Mouse (Mus musculus): ENCODE results near the gene Gpha2. TPM values are rescaled to one million over a fixed set of nuclear protein-coding genes. Genes with fewer than 3 reads are reported as not detected.
A peak's percentile ranks its signal among the peaks of the same experiment; 100 is the strongest.

Gene Gpha2
- polyA plus RNA-seq, 1 experiment from 2014 or later, result 0.74 TPM

DNA sequence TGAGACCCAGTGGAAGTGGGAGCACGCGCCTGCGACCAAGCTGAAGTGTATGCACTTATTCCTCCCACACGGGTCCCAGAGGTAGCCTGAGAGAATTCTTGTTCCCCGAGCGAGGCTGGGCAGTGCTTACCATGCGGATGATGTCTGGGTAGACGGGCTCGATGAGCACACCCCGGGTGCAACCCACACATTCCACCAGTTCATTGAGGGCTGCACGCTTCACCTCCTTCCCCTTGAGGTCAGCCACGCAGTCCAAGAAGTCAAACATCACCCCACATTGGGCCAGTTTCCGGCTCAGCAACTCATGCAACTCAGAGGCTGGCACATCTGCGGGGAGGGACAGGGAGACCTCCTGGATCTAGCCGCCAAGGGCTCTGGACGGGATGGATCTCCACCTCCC is 7.5 kb downstream of the Gpha2 start:
- peaks cover 19% of the 10 kb centered on the region for H3K4me1 ChIP-seq
- H3K27ac ChIP-seq (replicated peaks), result no peak overlapping the region
- H3K27me3 ChIP-seq, result no peaks in the 10 kb centered on the region
- no peak overlapping the region for H3K4me2 ChIP-seq (replicated peaks)
- H3K36me3 ChIP-seq, result peaks cover 45% of the 10 kb centered on the region
- no peak for ATAC-seq (ENCODE audit: low FRiP score, low read depth)
- no peaks in the 10 kb centered on the region for H3K9me3 ChIP-seq
- 86% methylated on average over 16 of the region's 16 CpGs for WGBS
- peak overlapping the region; percentile 81; the same call in 1 of the 2 replicates for H3K9ac ChIP-seq (replicated peaks)
- H3K4me3 ChIP-seq, result no peak overlapping the region

DNA sequence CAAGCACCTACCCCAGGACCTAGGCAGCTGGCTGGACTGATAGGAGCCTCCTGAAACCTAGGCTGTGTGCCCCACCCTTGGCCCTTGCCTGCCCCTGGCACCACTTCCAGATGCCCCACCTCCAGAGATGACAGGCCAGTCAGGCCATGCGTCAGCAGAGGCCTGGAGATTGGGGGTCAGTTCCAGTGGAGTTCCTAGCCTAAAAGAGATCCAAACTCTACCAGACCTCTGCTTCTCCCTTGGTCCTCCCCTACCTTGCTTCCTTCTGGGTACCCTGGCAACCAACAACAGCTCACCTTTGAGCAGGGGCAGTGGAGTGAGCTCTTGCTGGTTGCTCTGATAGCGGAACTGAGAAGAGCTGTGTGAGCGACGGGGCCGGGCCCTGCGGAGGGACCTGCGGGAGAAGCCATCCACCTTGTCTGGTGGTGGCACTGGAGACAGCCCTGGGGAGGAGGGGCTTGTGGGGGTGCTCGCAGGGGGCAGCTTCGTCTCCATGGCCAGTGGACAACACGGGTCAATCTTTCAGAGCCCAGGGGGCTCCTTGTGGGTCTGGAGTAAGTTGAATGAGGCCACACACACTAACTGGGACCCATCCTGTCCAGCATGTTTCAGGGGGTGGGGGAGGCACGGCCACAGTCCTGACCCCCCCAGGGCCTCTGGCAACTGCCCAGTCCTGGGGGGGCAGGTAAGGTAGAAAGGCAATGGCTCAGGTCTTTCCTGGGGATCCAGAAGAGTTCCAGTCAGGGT is 8.3 kb downstream of the Gpha2 start:
- peak overlapping the region; percentile 77 for H3K4me3 ChIP-seq
- H3K36me3 ChIP-seq, result peaks cover 37% of the 10 kb centered on the region
- 67% methylated on average over 11 of the region's 11 CpGs for WGBS
- peak overlapping the region; percentile 69 for H3K4me2 ChIP-seq (replicated peaks)
- H3K9me3 ChIP-seq, result no peaks in the 10 kb centered on the region
- no peaks in the 10 kb centered on the region for H3K27me3 ChIP-seq
- peaks cover 19% of the 10 kb centered on the region for H3K4me1 ChIP-seq
- H3K9ac ChIP-seq (replicated peaks), result peak overlapping the region; percentile 81
- no peak for ATAC-seq (ENCODE audit: low FRiP score, low read depth)
- H3K27ac ChIP-seq (replicated peaks), result no peak overlapping the region

DNA sequence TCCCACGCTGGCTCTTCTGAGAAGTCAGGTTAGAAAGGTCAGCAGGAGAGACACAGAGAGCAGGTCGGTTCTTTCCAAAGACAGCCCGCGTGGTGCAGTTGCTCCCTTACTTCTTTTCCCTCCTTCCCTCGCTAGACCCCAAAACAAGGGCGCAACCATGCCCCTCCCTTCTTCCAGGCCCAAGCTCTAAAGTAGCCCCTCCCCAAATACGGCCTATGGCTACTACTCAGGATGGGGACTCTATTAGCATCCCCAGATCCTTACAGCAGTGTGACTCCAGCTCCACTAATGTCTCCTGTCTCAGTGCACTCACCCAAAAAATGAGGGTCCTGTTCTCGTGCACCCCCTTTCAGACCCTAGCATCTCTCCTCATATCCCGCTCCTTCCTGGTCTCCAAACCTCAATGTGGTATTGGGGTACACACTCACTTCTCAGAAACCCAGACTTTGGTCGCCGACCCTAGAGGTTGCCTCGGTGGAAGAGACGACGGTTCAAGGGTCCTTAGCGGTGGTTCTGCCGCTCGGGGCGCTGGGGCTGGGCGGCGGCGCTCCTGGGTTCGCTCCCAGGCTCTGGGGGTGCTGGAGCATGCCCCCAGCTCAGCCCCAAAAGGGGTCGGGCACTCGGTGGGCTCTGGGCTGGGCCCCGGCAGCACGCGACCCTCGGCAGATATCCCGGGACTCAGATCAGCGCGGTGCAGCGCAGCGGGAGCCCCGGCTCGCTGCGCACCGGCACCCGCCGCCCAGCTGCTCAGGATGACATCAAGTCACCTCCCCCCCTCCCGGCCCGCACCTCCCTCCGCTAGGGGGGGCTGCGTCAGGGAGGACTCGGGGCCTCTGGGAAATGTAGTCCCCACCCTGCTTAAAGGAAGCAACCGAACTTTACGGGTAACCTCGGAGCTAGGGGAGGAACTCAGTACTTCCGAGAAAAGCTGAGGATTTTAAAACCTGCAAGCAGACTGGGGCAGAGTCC is 9.2 kb downstream of the Gpha2 start, which contains the start of gene Ppp2r5b:
Gene Ppp2r5b (minus strand): TSS at position 789 of the 969 bp plus-strand sequence.
- Histone ChIP-seq H3K36me3 (peaks cover 28% of the 10 kb centered on the region), H3K4me3 (peak within 1 kb of the TSS; percentile 77), H3K27me3 (no peaks in the 10 kb centered on the region), H3K4me2 (replicated peaks) (peak within 1 kb of the TSS; percentile 69), H3K4me1 (peaks cover 19% of the 10 kb centered on the region), H3K9ac (replicated peaks) (peak within 1 kb of the TSS; percentile 81), H3K9me3 (no peaks in the 10 kb centered on the region), H3K27ac (replicated peaks) (peak within 1 kb of the TSS; percentile 90)
- ATAC-seq (ENCODE audit: low FRiP score, low read depth), result peak; percentile 93
- WGBS, result 1% methylated on average over 43 of the region's 48 CpGs

DNA sequence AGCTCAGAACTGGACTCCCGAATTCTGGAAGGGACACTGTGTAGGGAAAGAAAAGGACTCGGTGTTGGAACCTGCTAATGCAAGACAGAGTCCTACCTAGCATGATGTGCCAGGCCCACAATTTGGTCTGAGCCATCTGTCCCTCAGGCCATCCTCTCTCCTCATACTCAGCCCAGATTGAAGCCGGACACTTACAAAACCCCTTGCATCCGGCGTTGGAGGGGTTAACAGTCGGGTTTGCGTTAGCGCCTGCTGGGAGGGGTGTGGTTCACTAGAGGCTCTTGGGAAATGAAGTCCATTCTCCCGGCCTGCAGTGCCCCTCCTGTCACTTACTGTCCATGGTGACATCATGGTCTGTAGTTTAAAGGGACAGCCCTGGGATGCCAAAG is 9.9 kb downstream of the Gpha2 start:
- WGBS, result 0% methylated on average over 9 of the region's 9 CpGs
- peak; percentile 85 for ATAC-seq (ENCODE audit: low FRiP score, low read depth)
- peak overlapping the region; percentile 69 for H3K4me2 ChIP-seq (replicated peaks)
- H3K27me3 ChIP-seq, result no peaks in the 10 kb centered on the region
- H3K4me1 ChIP-seq, result peaks cover 19% of the 10 kb centered on the region
- H3K36me3 ChIP-seq, result peaks cover 21% of the 10 kb centered on the region
- peak overlapping the region; percentile 90 for H3K27ac ChIP-seq (replicated peaks)
- H3K9ac ChIP-seq (replicated peaks), result peak overlapping the region; percentile 81
- H3K9me3 ChIP-seq, result no peaks in the 10 kb centered on the region
- peak overlapping the region; percentile 77 for H3K4me3 ChIP-seq

DNA sequence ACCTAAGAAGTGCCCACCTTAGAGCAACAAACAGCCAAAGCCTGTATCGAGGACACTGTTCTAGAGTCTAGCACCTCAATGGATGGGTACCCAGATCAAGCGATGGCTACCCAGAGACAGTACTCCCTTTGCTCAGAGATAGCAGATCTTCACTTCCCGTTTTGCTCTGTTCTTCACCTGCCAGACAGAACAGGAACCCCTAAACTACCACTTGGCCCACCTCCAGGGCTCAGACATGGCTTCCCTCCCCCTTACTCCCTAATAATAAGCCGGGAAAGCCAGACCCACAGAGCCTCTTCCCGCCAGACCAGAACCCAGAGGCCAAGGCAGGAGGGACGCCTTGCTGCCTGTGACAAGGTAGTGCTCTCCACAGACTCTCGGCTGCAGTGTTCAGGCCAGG is 10.7 kb downstream of the Gpha2 start:
- Histone ChIP-seq H3K36me3 (peaks cover 13% of the 10 kb centered on the region), H3K9me3 (no peaks in the 10 kb centered on the region), H3K27ac (replicated peaks) (0 out of 2 replicates have a peak overlapping the region, but pooled peaks have one; percentile 15), H3K4me3 (no peak overlapping the region), H3K9ac (replicated peaks) (no peak overlapping the region), H3K4me2 (replicated peaks) (no peak overlapping the region), H3K27me3 (no peaks in the 10 kb centered on the region), H3K4me1 (peaks cover 19% of the 10 kb centered on the region)
- ATAC-seq (ENCODE audit: low FRiP score, low read depth), result no peak
- 74% methylated on average over 7 of the region's 7 CpGs for WGBS

DNA sequence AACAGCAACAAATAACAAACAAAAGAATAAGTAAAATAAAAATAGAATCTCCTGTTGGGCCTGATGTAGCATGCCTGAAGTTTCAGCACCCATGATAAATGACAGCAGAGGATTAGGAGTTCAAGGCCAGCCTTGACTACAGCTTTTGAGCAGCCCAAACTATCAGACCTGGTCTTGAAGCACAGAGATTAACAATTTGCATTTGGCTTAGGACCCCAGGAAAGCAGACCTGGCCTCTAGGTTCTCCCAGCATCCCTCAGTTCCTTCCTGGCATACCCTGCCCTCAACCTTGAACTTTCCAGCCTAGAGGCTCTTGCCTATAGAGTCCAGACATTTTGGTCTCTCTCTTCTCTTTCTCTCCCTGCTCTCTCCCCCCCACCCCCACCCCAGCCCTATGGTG is 12.6 kb downstream of the Gpha2 start:
- H3K9me3 ChIP-seq, result no peaks in the 10 kb centered on the region
- H3K27ac ChIP-seq (replicated peaks), result no peak overlapping the region
- H3K36me3 ChIP-seq, result no peaks in the 10 kb centered on the region
- no peak overlapping the region for H3K4me3 ChIP-seq
- H3K9ac ChIP-seq (replicated peaks), result no peak overlapping the region
- no peaks in the 10 kb centered on the region for H3K27me3 ChIP-seq
- H3K4me1 ChIP-seq, result peaks cover 31% of the 10 kb centered on the region
- no peak overlapping the region for H3K4me2 ChIP-seq (replicated peaks)
- ATAC-seq (ENCODE audit: low FRiP score, low read depth), result no peak

DNA sequence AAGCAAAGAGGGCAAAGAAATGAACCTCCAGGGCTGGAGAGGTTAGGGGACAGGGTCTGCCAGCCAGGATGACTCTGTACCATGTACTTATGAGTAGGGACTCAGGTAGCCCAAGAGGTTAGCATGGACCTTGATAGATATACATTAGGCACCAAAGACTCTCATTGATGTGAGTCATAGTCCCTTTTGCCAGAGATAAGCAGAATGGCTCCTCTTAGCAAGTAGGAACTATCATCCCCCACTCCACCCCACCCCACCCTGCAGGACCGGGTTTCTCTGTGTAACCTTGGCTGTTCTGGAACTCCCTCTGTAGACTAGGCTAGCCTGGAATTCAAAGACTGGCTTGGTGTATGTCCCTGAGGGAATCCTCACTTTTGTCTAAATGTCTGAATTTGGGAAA is 14.0 kb downstream of the Gpha2 start:
- peaks cover 9% of the 10 kb centered on the region for H3K36me3 ChIP-seq
- H3K4me3 ChIP-seq, result no peak overlapping the region
- H3K4me1 ChIP-seq, result peaks cover 20% of the 10 kb centered on the region
- 72% methylated on average over 1 of the region's 1 CpGs for WGBS
- H3K9me3 ChIP-seq, result no peaks in the 10 kb centered on the region
- no peak overlapping the region for H3K9ac ChIP-seq (replicated peaks)
- ATAC-seq (ENCODE audit: low FRiP score, low read depth), result no peak
- no peaks in the 10 kb centered on the region for H3K27me3 ChIP-seq
- H3K27ac ChIP-seq (replicated peaks), result no peak overlapping the region
- no peak overlapping the region for H3K4me2 ChIP-seq (replicated peaks)

DNA sequence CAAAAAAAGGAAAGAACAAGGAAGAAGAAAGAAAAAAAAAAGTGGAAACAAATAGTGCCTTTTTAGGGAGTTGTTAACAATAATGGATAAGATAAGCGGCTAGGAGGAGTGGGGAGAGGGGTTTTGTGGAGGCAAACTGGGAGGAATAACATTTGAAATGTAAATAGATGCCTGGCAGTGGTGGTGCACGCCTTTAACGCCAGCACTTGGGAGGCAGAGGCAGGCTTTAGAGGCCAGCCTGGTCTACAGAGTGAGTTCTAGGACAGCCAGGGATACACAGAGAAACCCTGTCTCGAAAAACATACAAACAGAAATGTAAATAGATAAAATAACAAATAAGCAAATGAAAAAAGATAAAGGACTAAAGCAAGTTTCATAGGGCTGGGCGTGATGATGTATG is 14.5 kb downstream of the Gpha2 start:
- H3K9me3 ChIP-seq, result no peaks in the 10 kb centered on the region
- no peak overlapping the region for H3K4me3 ChIP-seq
- ATAC-seq (ENCODE audit: low FRiP score, low read depth), result no peak
- H3K4me2 ChIP-seq (replicated peaks), result peak overlapping the region; percentile 93; the same call in 1 of the 2 replicates
- H3K27me3 ChIP-seq, result no peaks in the 10 kb centered on the region
- H3K36me3 ChIP-seq, result peaks cover 14% of the 10 kb centered on the region
- WGBS, result 37% methylated on average over 5 of the region's 5 CpGs
- H3K9ac ChIP-seq (replicated peaks), result no peak overlapping the region
- 0 out of 2 replicates have a peak overlapping the region, but pooled peaks have one; percentile 68 for H3K27ac ChIP-seq (replicated peaks)
- peaks cover 20% of the 10 kb centered on the region for H3K4me1 ChIP-seq

DNA sequence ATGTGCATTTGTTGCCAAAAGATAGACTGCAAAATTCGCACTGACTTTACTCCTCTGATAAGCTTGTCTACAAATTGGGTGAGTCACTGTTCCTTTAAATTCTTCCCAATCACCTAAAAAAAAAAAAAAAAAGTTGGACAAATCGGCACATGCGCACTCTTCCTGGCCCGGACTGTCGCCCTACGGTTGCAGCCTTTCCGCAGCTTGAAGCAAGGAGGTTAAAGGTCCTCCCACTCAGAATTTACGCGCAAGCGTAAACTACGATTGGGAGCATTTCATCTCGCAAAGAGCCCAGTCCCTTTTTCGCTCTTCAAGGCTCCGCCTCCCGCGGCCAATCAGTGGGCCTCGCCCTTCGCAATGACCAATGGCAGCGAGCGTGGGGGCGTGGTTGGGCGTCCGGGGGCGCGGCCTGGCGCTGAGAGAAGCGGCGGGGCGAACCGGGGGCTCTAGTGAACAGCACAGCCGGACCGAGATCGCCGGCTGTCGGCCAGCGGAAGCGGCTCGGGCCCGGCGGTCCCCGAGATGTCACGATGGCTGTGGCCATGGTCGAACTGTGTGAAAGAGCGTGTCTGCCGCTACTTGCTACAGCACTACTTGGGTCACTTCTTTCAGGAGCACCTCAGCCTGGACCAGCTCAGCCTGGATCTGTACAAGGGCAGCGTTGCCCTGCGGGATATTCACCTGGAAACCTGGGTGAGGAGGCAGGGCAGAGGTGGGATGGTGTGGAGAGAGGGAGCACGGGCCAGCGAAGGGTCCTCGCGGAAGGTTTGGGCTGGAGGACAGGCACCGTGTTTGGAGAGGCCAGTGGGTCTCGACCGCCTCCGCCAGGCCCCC is 15.3 kb downstream of the Gpha2 start, which contains the start of gene Atg2a:
Gene Atg2a (plus strand): TSS at position 395 of the 834 bp plus-strand sequence.
- H3K4me1 ChIP-seq, result peaks cover 17% of the 10 kb centered on the region
- H3K4me3 ChIP-seq, result peak within 1 kb of the TSS; percentile 90
- peak; percentile 91 for ATAC-seq (ENCODE audit: low FRiP score, low read depth)
- peak within 1 kb of the TSS; percentile 94 for H3K9ac ChIP-seq (replicated peaks)
- no peaks in the 10 kb centered on the region for H3K9me3 ChIP-seq
- H3K4me2 ChIP-seq (replicated peaks), result peak within 1 kb of the TSS; percentile 93
- under 1% methylated on average over 54 of the region's 55 CpGs for WGBS
- peak within 1 kb of the TSS; percentile 68 for H3K27ac ChIP-seq (replicated peaks)
- no peaks in the 10 kb centered on the region for H3K27me3 ChIP-seq
- peaks cover 22% of the 10 kb centered on the region for H3K36me3 ChIP-seq

DNA sequence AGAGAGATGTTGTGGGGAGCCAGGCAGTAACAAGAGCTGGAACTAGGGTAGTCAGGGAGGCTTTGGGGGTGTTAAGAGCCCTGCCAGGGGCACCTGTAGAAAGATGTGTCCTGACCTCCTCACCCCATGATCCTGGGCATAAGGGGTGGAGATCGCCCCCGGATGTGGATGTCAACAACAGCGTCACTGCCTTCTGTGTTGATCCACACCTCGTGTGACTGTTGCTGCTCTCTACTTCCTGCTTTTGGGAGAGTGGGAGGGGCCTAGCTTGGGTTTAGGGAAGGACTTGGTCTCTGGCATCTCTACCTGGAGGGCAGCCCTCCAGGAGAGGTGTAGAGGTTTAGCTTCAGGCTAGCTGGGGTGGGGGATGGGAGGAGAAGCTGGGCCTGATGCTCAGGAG is 16.1 kb downstream of the Gpha2 start:
- H3K4me3 ChIP-seq, result peak overlapping the region; percentile 90
- peak overlapping the region; percentile 94 for H3K9ac ChIP-seq (replicated peaks)
- H3K27ac ChIP-seq (replicated peaks), result peak overlapping the region; percentile 68; the same call in 1 of the 2 replicates
- peaks cover 13% of the 10 kb centered on the region for H3K4me1 ChIP-seq
- no peaks in the 10 kb centered on the region for H3K9me3 ChIP-seq
- ATAC-seq (ENCODE audit: low FRiP score, low read depth), result no peak
- no peaks in the 10 kb centered on the region for H3K27me3 ChIP-seq
- 2% methylated on average over 4 of the region's 4 CpGs for whole genome bisulfite sequencing
- peaks cover 28% of the 10 kb centered on the region for H3K36me3 ChIP-seq
- peak overlapping the region; percentile 93 for H3K4me2 ChIP-seq (replicated peaks)

DNA sequence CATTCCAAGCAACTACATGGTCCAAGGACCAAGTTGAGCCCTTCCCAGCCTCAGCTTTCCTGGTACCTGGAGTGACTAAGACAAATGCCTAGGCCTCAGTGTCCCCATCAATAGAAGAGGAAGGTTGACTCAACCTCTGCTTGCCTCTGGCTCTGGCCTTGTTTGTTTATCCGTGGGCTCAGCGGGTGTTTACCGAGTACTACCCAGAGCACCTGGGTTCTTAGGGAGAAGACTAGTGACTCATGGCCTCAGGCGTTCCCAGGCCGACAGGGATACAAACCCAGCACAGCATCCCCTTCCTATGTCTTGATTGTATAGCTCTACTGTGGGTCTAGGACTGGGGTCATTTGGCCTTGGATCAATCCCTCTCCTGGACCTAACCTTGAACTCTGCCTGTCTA is 17.0 kb downstream of the Gpha2 start:
- Histone ChIP-seq H3K36me3 (peaks cover 38% of the 10 kb centered on the region), H3K9me3 (no peaks in the 10 kb centered on the region), H3K4me3 (no peak overlapping the region), H3K4me2 (replicated peaks) (peak overlapping the region; percentile 93; the same call in 1 of the 2 replicates), H3K4me1 (peaks cover 13% of the 10 kb centered on the region), H3K9ac (replicated peaks) (no peak overlapping the region; the same call in 1 of the 2 replicates), H3K27me3 (no peaks in the 10 kb centered on the region), H3K27ac (replicated peaks) (no peak overlapping the region)
- 85% methylated on average over 5 of the region's 5 CpGs for WGBS
- ATAC-seq (ENCODE audit: low FRiP score, low read depth), result no peak
